Mouse (Mus musculus) lung, postnatal 0 days (tissue): ENCODE measurements at regions not wholly inside any gene's neighbourhood (a gene's known extent, or its start where the extent isn't known, plus 50 kb on each side); places are given as distances from the start of the nearest gene placed in this dataset.

Source experiments
- CTCF ChIP-seq: IDR thresholded peaks from 2 replicates; pipeline ENCODE4 v1.5.1; 2016; ENCODE audit warnings: antibody characterized with exemption, mild to moderate bottlenecking
- EP300 ChIP-seq: IDR thresholded peaks from 2 replicates; pipeline ENCODE4 v1.6.1; 2016; ENCODE audit warnings: antibody characterized with exemption, mild to moderate bottlenecking, control low read depth

DNA sequence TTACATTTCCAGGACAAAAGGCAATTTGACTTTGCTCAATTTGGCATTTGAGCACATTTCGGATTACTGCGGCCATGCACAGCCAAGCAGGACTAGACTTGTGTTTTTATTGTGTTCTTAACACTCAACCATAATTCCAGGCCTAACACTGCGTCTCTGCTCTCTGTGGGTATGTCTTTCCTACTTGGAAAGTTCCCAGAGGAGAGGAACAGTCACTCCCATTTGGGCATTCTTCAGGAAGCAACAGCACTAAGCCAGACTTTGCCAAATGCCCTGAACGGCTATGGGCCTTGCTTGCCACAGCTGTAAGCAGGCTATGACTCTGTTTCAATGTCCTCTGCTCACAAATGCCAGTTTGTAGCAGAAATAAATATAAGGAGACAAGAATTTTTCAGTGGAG, 56.5 kb upstream of the Pdk3 start:
- TF ChIP-seq CTCF = no peak
- no peak for TF ChIP-seq EP300
